Mouse (Mus musculus) heart, adult 2 months (tissue): ENCODE measurements around the gene Coro1a.

Source experiments
- CTCF ChIP-seq: fragments of 200-600 bp; IDR thresholded peaks from 2 replicates; pipeline ENCODE4 v1.8.1; 2022; ENCODE audit warnings: antibody characterized with exemption, mild to moderate bottlenecking, moderate library complexity
- POLR2A ChIP-seq: fragments of 200-500 bp; IDR thresholded peaks from 2 replicates; pipeline ENCODE4 v1.6.1; 2011; ENCODE audit warnings: mild to moderate bottlenecking, low read depth, low read length, control low read depth; ENCODE audit not compliant: insufficient read depth

- TF ChIP-seq POLR2A = no peak
- TF ChIP-seq CTCF = no peak
These were observed 50.1 kb downstream of the Coro1a start for GRCm38 (mm10) chr7:126657522-126657921.
